Mouse (Mus musculus): ENCODE measurements around the gene Cyp27a1. TPM values are rescaled to one million over a fixed set of nuclear protein-coding genes. Genes with fewer than 3 reads are reported as not detected.

Cyp27a1 gene
- 6.1 and 7.9 TPM in 2 replicates for polyA plus RNA-seq (2015; fragmentation: Nextera tagmentation; extraction: Ambion mirVana)

DNA sequence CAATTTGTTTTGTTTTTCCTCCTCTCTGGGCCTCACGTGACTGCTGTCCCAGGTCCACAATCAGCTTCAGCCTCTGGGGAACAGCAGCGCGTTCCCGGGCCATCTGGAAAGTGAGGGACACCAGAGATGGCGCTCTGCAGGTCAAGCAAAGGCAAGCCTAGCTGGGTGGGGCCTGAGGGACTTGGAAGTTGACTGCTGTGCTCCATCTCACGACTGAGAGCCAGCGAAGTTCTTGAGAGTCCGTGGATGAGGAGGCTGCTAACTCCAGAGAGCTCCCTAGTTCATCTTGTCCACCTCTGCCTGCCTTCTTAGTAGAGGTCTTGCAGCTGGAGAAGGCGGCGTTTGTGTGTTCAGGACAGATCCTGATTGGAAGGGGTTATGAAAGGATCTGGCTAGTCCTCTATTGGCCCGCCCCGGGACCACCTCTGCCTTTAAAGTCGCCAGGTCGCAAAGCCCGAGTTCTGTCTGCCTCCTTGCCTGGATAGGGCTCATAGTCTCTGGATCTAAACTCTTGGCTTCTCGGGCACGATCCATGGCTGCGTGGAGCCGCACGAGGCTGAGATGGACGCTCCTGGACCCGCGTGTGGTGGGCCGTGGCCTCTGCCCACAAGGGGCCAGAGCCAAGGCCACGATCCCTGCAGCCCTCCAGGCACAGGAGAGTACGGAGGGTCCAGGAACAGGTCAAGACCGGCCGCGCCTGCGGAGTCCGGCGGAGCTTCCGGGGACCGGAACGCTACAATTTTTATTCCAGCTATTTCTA is at the start of gene Cyp27a1:
Gene Cyp27a1 (plus strand): TSS at position 476 of the 760 bp plus-strand sequence.
- peak within 1 kb of the TSS; percentile 6 for H3K27ac ChIP-seq
- peak within 1 kb of the TSS; percentile 50 for H3K4me3 ChIP-seq (replicated peaks)
- ATAC-seq (ENCODE audit: insufficient read depth, low FRiP score, low read depth): peak; percentile 68

DNA sequence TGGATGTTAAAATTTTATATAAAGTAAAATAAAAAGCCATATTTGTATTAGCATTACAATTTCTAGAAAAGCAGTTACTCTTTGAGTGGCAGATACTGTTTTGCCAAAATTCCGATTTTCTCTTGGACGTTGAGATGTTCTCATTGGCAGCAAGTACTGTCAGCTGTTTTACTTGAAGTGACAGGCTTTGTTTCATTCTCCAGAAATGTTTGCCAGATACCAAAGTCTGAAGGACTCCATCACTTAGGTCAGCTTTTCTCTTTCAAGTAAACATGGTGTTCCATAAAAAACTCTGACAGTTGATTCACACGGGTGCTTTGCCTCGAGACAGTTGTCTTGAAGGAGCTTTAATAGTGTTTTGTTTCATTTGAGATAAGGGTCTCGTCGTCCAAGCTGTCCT is 48.2 kb upstream of the Cyp27a1 start:
- no peak overlapping the region for H3K9ac ChIP-seq
- ATAC-seq (ENCODE audit: insufficient read depth, low FRiP score, low read depth): no peak
- 46% methylated on average over 6 of the region's 6 CpGs for WGBS
- H3K4me2 ChIP-seq: no peak overlapping the region
- no peak overlapping the region for H3K4me3 ChIP-seq (replicated peaks)
- no peaks in the 10 kb centered on the region for H3K27me3 ChIP-seq (replicated peaks)
- no peaks in the 10 kb centered on the region for H3K9me3 ChIP-seq
- no peak overlapping the region for H3K27ac ChIP-seq
- 0 out of 2 replicates have a peak, but pooled peaks cover 4% of the 10 kb centered on the region for H3K4me1 ChIP-seq
- no peaks in the 10 kb centered on the region for H3K36me3 ChIP-seq

More for the DNA sequence above, at the start of gene Cyp27a1:
- Histone ChIP-seq H3K4me1 (0 out of 2 replicates have a peak, but pooled peaks cover 9% of the 10 kb centered on the region), H3K9me3 (no peaks in the 10 kb centered on the region), H3K36me3 (no peaks in the 10 kb centered on the region), H3K4me2 (peak within 1 kb of the TSS; percentile 96), H3K27me3 (replicated peaks) (no peaks in the 10 kb centered on the region), H3K9ac (peak within 1 kb of the TSS; percentile 44)
- 3% methylated on average over 35 of the region's 35 CpGs for WGBS

GRCm38 (mm10) chr1:74668371-74668770 is 45.0 kb upstream of the Cyp27a1 start:
- ATAC-seq (ENCODE audit: insufficient read depth, low FRiP score, low read depth): no peak
- WGBS: 89% methylated on average over 3 of the region's 3 CpGs
- Histone ChIP-seq H3K4me3 (replicated peaks) (no peak overlapping the region), H3K4me1 (no peaks in the 10 kb centered on the region), H3K36me3 (no peaks in the 10 kb centered on the region), H3K4me2 (no peak overlapping the region), H3K27ac (no peak overlapping the region), H3K27me3 (replicated peaks) (no peaks in the 10 kb centered on the region), H3K9ac (no peak overlapping the region), H3K9me3 (no peaks in the 10 kb centered on the region)

DNA sequence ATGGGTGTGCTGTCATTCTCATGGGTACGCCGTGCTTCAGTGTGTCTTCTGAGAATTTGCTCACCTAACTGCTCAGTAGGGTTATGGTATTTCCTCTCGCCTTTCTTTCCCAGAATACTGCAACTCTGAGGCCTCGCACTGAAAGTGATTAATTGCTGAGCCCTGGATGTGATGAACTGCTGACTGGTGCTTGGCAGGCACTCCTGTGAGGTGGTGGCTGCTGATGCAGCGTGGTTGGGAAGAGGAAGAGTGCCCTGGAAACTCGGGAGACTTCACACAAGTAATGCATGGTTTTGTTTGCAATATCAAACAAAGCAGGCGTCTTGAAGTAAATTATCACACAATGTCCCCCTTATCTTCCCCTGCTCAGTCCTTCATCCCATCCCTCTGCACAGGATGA is 40.6 kb upstream of the Cyp27a1 start:
- H3K4me3 ChIP-seq (replicated peaks): no peak overlapping the region
- no peaks in the 10 kb centered on the region for H3K9me3 ChIP-seq
- no peak for ATAC-seq (ENCODE audit: insufficient read depth, low FRiP score, low read depth)
- no peaks in the 10 kb centered on the region for H3K36me3 ChIP-seq
- H3K4me1 ChIP-seq: no peaks in the 10 kb centered on the region
- no peak overlapping the region for H3K9ac ChIP-seq
- no peak overlapping the region for H3K27ac ChIP-seq
- 70% methylated on average over 7 of the region's 7 CpGs for WGBS
- no peaks in the 10 kb centered on the region for H3K27me3 ChIP-seq (replicated peaks)
- no peak overlapping the region for H3K4me2 ChIP-seq

GRCm38 (mm10) chr1:74676863-74677262 is 36.5 kb upstream of the Cyp27a1 start:
- Histone ChIP-seq H3K4me1 (no peaks in the 10 kb centered on the region), H3K4me2 (no peak overlapping the region), H3K9me3 (no peaks in the 10 kb centered on the region), H3K9ac (no peak overlapping the region), H3K27ac (no peak overlapping the region), H3K4me3 (replicated peaks) (no peak overlapping the region), H3K27me3 (replicated peaks) (no peaks in the 10 kb centered on the region), H3K36me3 (peaks cover 21% of the 10 kb centered on the region)
- no peak for ATAC-seq (ENCODE audit: insufficient read depth, low FRiP score, low read depth)
- 87% methylated on average over 3 of the region's 3 CpGs for WGBS

- Histone ChIP-seq H3K4me1 (no peaks in the 10 kb centered on the region), H3K36me3 (peaks cover 21% of the 10 kb centered on the region), H3K4me2 (no peak overlapping the region), H3K27ac (no peak overlapping the region), H3K9me3 (no peaks in the 10 kb centered on the region), H3K4me3 (replicated peaks) (no peak overlapping the region), H3K27me3 (replicated peaks) (no peaks in the 10 kb centered on the region), H3K9ac (no peak overlapping the region)
- WGBS: 88% methylated on average over 1 of the region's 1 CpGs
- no peak for ATAC-seq (ENCODE audit: insufficient read depth, low FRiP score, low read depth)
Observed at GRCm38 (mm10) chr1:74677843-74678242, 35.5 kb upstream of the Cyp27a1 start.

DNA sequence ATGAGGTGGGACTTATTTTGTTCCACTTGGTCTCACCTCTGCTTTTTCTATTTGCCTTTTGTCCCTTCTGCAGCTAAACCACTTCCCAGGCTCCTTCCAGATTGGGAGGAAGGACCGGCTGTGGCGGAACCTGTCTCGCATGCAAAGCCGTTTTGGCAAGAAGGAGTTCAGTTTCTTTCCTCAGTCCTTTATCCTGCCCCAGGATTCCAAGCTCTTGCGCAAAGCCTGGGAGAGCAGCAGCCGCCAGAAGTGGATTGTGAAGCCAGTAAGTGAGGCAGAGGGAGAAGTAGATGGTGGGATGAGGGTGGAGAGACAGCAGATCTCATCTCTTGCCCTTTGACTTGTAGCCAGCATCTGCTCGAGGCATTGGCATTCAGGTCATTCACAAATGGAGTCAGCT is 26.2 kb upstream of the Cyp27a1 start:
- Histone ChIP-seq H3K36me3 (peaks cover 47% of the 10 kb centered on the region), H3K4me1 (no peaks in the 10 kb centered on the region), H3K9me3 (no peaks in the 10 kb centered on the region), H3K9ac (no peak overlapping the region), H3K27ac (no peak overlapping the region), H3K27me3 (replicated peaks) (no peaks in the 10 kb centered on the region), H3K4me2 (no peak overlapping the region), H3K4me3 (replicated peaks) (no peak overlapping the region)
- WGBS: 85% methylated on average over 7 of the region's 7 CpGs
- ATAC-seq (ENCODE audit: insufficient read depth, low FRiP score, low read depth): no peak

DNA sequence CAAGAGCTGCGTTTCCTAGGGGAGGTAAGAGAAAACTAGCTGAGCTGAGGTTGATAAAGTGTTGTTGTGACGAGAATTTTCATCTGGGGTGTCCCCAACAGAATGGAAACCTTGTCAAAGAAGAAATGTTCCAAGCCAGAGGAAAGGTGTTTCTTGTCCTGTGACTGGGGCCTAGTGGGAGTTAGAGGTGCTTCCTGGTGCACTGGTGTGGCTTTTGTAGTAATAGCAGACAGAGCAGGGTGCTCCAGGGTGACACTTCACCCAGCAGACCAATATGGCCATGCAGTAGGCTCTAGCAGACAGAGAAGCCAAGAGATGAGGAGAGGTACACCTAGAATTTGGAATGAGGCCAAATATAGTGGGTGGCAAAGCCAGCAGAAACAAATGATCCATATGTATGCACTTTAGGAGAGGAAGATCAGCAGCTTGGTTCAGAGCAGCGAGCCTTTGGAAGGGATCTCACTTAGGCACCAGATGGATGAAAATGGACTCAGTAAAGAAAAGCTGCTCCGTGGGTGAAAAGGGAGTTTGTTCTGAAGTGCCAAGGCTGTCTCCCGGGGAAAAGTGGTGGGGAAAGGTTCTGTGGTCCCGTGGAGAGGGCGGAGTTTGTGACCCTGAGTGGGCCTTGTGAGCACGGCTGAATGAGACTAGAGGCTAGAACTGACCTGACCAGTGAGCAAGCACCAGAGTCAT is 19.3 kb upstream of the Cyp27a1 start:
- no peak overlapping the region for H3K27ac ChIP-seq
- no peak for ATAC-seq (ENCODE audit: insufficient read depth, low FRiP score, low read depth)
- WGBS: 90% methylated on average over 8 of the region's 8 CpGs
- no peaks in the 10 kb centered on the region for H3K4me1 ChIP-seq
- H3K4me3 ChIP-seq (replicated peaks): no peak overlapping the region
- H3K4me2 ChIP-seq: no peak overlapping the region
- H3K9ac ChIP-seq: no peak overlapping the region
- H3K27me3 ChIP-seq (replicated peaks): no peaks in the 10 kb centered on the region
- H3K9me3 ChIP-seq: no peaks in the 10 kb centered on the region
- peaks cover 32% of the 10 kb centered on the region for H3K36me3 ChIP-seq

- H3K4me2 ChIP-seq: no peak overlapping the region
- no peak overlapping the region for H3K4me3 ChIP-seq (replicated peaks)
- H3K9me3 ChIP-seq: no peaks in the 10 kb centered on the region
- 87% methylated on average over 4 of the region's 4 CpGs for WGBS
- no peaks in the 10 kb centered on the region for H3K27me3 ChIP-seq (replicated peaks)
- peaks cover 30% of the 10 kb centered on the region for H3K36me3 ChIP-seq
- no peak for ATAC-seq (ENCODE audit: insufficient read depth, low FRiP score, low read depth)
- no peak overlapping the region for H3K9ac ChIP-seq
- no peak overlapping the region for H3K27ac ChIP-seq
- no peaks in the 10 kb centered on the region for H3K4me1 ChIP-seq
Observed at GRCm38 (mm10) chr1:74695836-74696235, 17.5 kb upstream of the Cyp27a1 start.

- 91% methylated on average over 6 of the region's 6 CpGs for WGBS
- Histone ChIP-seq H3K36me3 (peaks cover 24% of the 10 kb centered on the region), H3K4me2 (no peak overlapping the region), H3K4me3 (replicated peaks) (no peak overlapping the region), H3K9me3 (no peaks in the 10 kb centered on the region), H3K9ac (no peak overlapping the region), H3K27ac (no peak overlapping the region), H3K27me3 (replicated peaks) (no peaks in the 10 kb centered on the region), H3K4me1 (no peaks in the 10 kb centered on the region)
- ATAC-seq (ENCODE audit: insufficient read depth, low FRiP score, low read depth): no peak
Observed at GRCm38 (mm10) chr1:74697416-74697815, 16.0 kb upstream of the Cyp27a1 start.

- H3K4me3 ChIP-seq (replicated peaks): no peak overlapping the region
- no peak overlapping the region for H3K27ac ChIP-seq
- peaks cover 24% of the 10 kb centered on the region for H3K36me3 ChIP-seq
- no peak overlapping the region for H3K4me2 ChIP-seq
- WGBS: 95% methylated on average over 1 of the region's 1 CpGs
- H3K9me3 ChIP-seq: no peaks in the 10 kb centered on the region
- no peak for ATAC-seq (ENCODE audit: insufficient read depth, low FRiP score, low read depth)
- H3K4me1 ChIP-seq: no peaks in the 10 kb centered on the region
- H3K9ac ChIP-seq: no peak overlapping the region
- no peaks in the 10 kb centered on the region for H3K27me3 ChIP-seq (replicated peaks)
Observed at GRCm38 (mm10) chr1:74698353-74698752, 15.0 kb upstream of the Cyp27a1 start.

- no peak for ATAC-seq (ENCODE audit: insufficient read depth, low FRiP score, low read depth)
- WGBS: 76% methylated on average over 1 of the region's 1 CpGs
- Histone ChIP-seq H3K27ac (no peak overlapping the region), H3K27me3 (replicated peaks) (no peaks in the 10 kb centered on the region), H3K9me3 (no peaks in the 10 kb centered on the region), H3K4me2 (no peak overlapping the region), H3K4me3 (replicated peaks) (no peak overlapping the region), H3K36me3 (peaks cover 21% of the 10 kb centered on the region), H3K9ac (no peak overlapping the region), H3K4me1 (no peaks in the 10 kb centered on the region)
Observed at GRCm38 (mm10) chr1:74698791-74699190, 14.6 kb upstream of the Cyp27a1 start.
